In the genomic region with DNA sequence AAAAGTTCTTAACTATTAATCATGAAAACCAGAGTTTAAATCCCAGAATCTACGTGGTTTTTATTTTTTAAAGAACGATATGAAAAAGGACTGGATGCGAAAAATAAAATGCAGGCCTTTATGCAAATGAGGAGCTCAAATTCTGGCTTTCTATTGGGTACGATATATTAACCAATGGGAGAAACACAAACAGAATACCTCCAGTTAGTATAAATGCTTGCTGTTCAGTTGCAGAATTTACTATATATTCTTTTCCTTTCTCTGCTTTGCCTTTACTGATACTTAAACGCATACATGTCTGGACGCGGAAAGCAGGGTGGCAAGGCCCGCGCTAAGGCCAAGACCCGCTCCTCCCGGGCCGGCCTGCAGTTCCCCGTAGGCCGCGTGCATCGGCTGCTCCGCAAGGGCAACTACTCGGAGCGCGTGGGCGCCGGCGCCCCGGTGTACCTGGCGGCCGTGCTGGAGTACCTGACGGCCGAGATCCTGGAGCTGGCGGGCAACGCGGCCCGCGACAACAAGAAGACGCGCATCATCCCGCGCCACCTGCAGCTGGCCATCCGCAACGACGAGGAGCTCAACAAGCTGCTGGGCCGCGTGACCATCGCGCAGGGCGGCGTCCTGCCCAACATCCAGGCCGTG, we compare ENCODE assay signal across 8 mouse cellular contexts. TPM values are rescaled to one million over a fixed set of nuclear protein-coding genes. Genes with fewer than 3 reads are reported as not detected.
A peak's percentile ranks its signal among the peaks of the same experiment; 100 is the strongest.
DNase-seq lines count a peak whose midpoint lies in the region; ATAC-seq and TF ChIP-seq lines count a peak whose summit lies in the region.
"Not testable (repeated sequence)": the region's sequence is repeated elsewhere in the genome, so short reads cannot be mapped to it uniquely, and the experiment has no call there.

Hist1h2ab (plus strand) TSS at position 288 of the 639 bp plus-strand sequence.

- H3K9me3 ChIP-seq in hindbrain, embryonic 12.5 days (replicated peaks); lung, embryonic 16.5 days (ENCODE audit: control insufficient read depth, low read length); neural tube, embryonic 14.5 days (ENCODE audit: control insufficient read depth, low read length): not testable (repeated sequence)

- peak within 1 kb of the TSS; percentile 38 for H3K4me3 ChIP-seq in hindbrain, embryonic 12.5 days
- peak within 1 kb of the TSS; percentile 49 for H3K4me3 ChIP-seq in lung, embryonic 16.5 days (ENCODE audit: low read length)
- H3K4me3 ChIP-seq in neural tube, embryonic 14.5 days (ENCODE audit: low read depth, low read length) = peak within 1 kb of the TSS; percentile 35
- H3K4me3 ChIP-seq in thymus, adult 2 months (ENCODE audit: control insufficient read depth, insufficient read depth, low read length) = peak within 1 kb of the TSS; percentile 41

- H3K27me3 ChIP-seq in hindbrain, embryonic 12.5 days; lung, embryonic 16.5 days (ENCODE audit: control insufficient read depth, insufficient read depth, low read depth, low read length); neural tube, embryonic 14.5 days (ENCODE audit: control insufficient read depth, insufficient read depth, low read length); thymus, adult 2 months (ENCODE audit: control insufficient read depth, insufficient read depth, low read length): not testable (repeated sequence)

- DNase-seq in Muller cell, postnatal 12 days (ENCODE audit: inconsistent ontology term) = peak; percentile 90
- DNase-seq in cerebellum, adult 9-11 months = peak; percentile 62
- peak; percentile 81 for DNase-seq in forelimb bud, embryonic 11.5 days (ENCODE audit: low read depth, low spot score)
- peak; percentile 41 to 73 for DNase-seq in layer of hippocampus, postnatal 14 days (ENCODE audit: low spot score in 2 of 2)
- peak; percentile 63 for DNase-seq in thymus, adult 2 months

- H3K36me3 ChIP-seq in hindbrain, embryonic 12.5 days; lung, embryonic 16.5 days (ENCODE audit: control insufficient read depth, insufficient read depth, low read length); neural tube, embryonic 14.5 days (ENCODE audit: control insufficient read depth, insufficient read depth, low read length); thymus, adult 2 months (ENCODE audit: control insufficient read depth, insufficient read depth, low read length): not testable (repeated sequence)

- peak within 1 kb of the TSS; percentile 45; the same call in 1 of the 2 replicates for H3K9ac ChIP-seq in hindbrain, embryonic 12.5 days
- peak within 1 kb of the TSS; percentile 67 for H3K9ac ChIP-seq in lung, embryonic 16.5 days (ENCODE audit: low read length)
- H3K9ac ChIP-seq in neural tube, embryonic 14.5 days (replicated peaks; ENCODE audit: low read depth, low read length) = 0 out of 2 replicates have a peak within 1 kb of the TSS, but pooled peaks have one; percentile 37

- TF ChIP-seq CTCF in thymus, adult 2 months (IDR thresholded peaks at IDR 0.05; ENCODE audit: borderline replicate concordance, control insufficient read depth, extremely low read depth, insufficient read depth, low read length, poor library complexity) = 0 out of 2 replicates have a peak, but pooled peaks have one; percentile 10

- H3K4me1 ChIP-seq in hindbrain, embryonic 12.5 days; thymus, adult 2 months (replicated peaks; ENCODE audit: control insufficient read depth, insufficient read depth, low read length): not testable (repeated sequence)
- peaks cover 14% of the 10 kb centered on the region for H3K4me1 ChIP-seq in lung, embryonic 16.5 days (replicated peaks; ENCODE audit: control insufficient read depth, insufficient read depth, low read length)
- H3K4me1 ChIP-seq in neural tube, embryonic 14.5 days (ENCODE audit: control insufficient read depth, insufficient read depth, low read length) = peaks cover 13% of the 10 kb centered on the region

- TF ChIP-seq POLR2A in thymus, adult 2 months (IDR thresholded peaks at IDR 0.05; ENCODE audit: control insufficient read depth, extremely low read depth, insufficient read depth, low read length, poor library complexity) = peak; percentile 60; the same call in 1 of the 2 replicates

- WGBS in hindbrain, embryonic 12.5 days = under 1% methylated on average over 31 of the region's 47 CpGs
- under 1% methylated on average over 26 of the region's 47 CpGs for WGBS in lung, embryonic 16.5 days
- under 1% methylated on average over 29 of the region's 47 CpGs for WGBS in neural tube, embryonic 14.5 days
- WGBS in thymus, adult 2 months = under 1% methylated on average over 32 of the region's 47 CpGs

- ATAC-seq in hindbrain, embryonic 12.5 days (ENCODE audit: low FRiP score) = peak; percentile 48; the same call in 1 of the 2 replicates
- peak; percentile 47 for ATAC-seq in lung, embryonic 16.5 days (ENCODE audit: low read depth)
- peak; percentile 61 for ATAC-seq in neural tube, embryonic 14.5 days (ENCODE audit: low read depth)

- H3K27ac ChIP-seq in hindbrain, embryonic 12.5 days = peak within 1 kb of the TSS; percentile 95
- peak within 1 kb of the TSS; percentile 98 for H3K27ac ChIP-seq in lung, embryonic 16.5 days (ENCODE audit: low read length)
- H3K27ac ChIP-seq in neural tube, embryonic 14.5 days (ENCODE audit: low read depth, low read length) = peak within 1 kb of the TSS; percentile 86
- H3K27ac ChIP-seq in thymus, adult 2 months (ENCODE audit: control insufficient read depth, insufficient read depth, low read length) = peak within 1 kb of the TSS; percentile 86

- H3K4me2 ChIP-seq in hindbrain, embryonic 12.5 days (replicated peaks) = peak within 1 kb of the TSS; percentile 61
- H3K4me2 ChIP-seq in lung, embryonic 16.5 days (ENCODE audit: low read depth, low read length) = peak within 1 kb of the TSS; percentile 65
- peak within 1 kb of the TSS; percentile 56 for H3K4me2 ChIP-seq in neural tube, embryonic 14.5 days (ENCODE audit: low read depth, low read length)

RNA-seq across cellular contexts. Expression of gene Hist1h2ab, which starts in this region (rescaled TPM):
- polyA plus RNA-seq in hindbrain, embryonic 12.5 days (2016; fragmentation: Nextera tagmentation; extraction: Ambion mirVana) = 22.4 and 45.2 TPM in 2 replicates
- total RNA-seq in layer of hippocampus, postnatal 14 days (2021) = 10 to 100 TPM; 27.5 to 46.6 TPM
- 33.4 and 44.6 TPM in 2 replicates for polyA plus RNA-seq in lung, embryonic 16.5 days (2015; fragmentation: Nextera tagmentation; extraction: Ambion mirVana)
- polyA plus RNA-seq in neural tube, embryonic 14.5 days (2014; fragmentation: Nextera tagmentation; extraction: Ambion mirVana) = 3.5 and 4.0 TPM in 2 replicates
- polyA plus RNA-seq in thymus, adult 2 months (2012; rRNA removed) = 258 and 455 TPM in 2 replicates

Comparison
In these comparisons a context has a peak if more than half of its experiments do, and no peak if none do; other contexts are left out.
1. Peak in every context shown above with its lines: DNase-seq, ATAC-seq, H3K4me3 ChIP-seq and H3K27ac ChIP-seq.